Comparison of ENCODE assay signal across 9 mouse cellular contexts in the genomic region with DNA sequence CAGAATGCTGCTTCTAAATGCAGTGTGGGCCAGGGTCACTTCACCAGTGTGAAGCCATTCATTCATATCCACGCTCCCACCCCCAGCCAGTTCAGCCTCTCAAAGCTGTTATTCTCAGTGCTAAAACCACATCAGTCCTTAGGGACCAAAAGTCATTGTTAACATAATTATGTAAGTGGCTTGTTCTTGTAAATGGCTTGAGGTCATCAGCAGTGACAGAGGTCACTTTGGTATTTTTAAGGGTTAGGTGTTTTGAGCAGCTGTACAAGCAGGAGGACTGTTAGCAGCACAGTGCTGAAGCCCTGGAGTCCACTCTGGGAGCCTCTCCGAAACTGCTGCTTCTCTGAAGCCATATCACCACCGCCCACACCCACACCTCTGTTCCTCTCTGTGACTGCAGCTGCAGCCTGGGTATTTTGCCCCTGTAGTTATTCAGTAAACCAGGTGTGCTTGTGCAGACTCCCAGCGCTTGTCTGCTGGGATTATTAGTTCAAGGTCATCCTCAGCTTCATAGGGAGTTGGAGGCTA. TPM values are rescaled to one million over a fixed set of nuclear protein-coding genes. Genes with fewer than 3 reads are reported as not detected.
A peak's percentile ranks its signal among the peaks of the same experiment; 100 is the strongest.
DNase-seq lines count a peak whose midpoint lies in the region; ATAC-seq lines count a peak whose summit lies in the region.
"Had no signal": no experiment of that assay in that cellular context is flagged by ENCODE, and none has a peak within 500 bp of the region (broad histone marks: within the 10 kb centered on the region; RNA-seq: fewer than 3 reads in every experiment).

No protein-coding gene starts in this region.

- 0 out of 2 replicates have a peak overlapping the region, but pooled peaks have one; percentile 23 for H3K27ac ChIP-seq in hindbrain, embryonic 12.5 days
- no peak overlapping the region for H3K27ac ChIP-seq in hindbrain, embryonic 14.5 days
- H3K27ac ChIP-seq: limb, embryonic 12.5 days had no signal

- peaks cover 29% of the 10 kb centered on the region for H3K4me1 ChIP-seq in hindbrain, embryonic 12.5 days
- H3K4me1 ChIP-seq in hindbrain, embryonic 14.5 days (replicated peaks; ENCODE audit: control insufficient read depth, insufficient read depth, low read length) = peaks cover 19% of the 10 kb centered on the region

- no peak overlapping the region for H3K9ac ChIP-seq in hindbrain, embryonic 12.5 days
- H3K9ac ChIP-seq in hindbrain, embryonic 14.5 days = no peak overlapping the region
- H3K9ac ChIP-seq: limb, embryonic 12.5 days had no signal

- no peak for ATAC-seq in hindbrain, embryonic 12.5 days (ENCODE audit: low FRiP score)
- ATAC-seq in hindbrain, embryonic 14.5 days (ENCODE audit: low FRiP score) = no peak
- ATAC-seq in CD4-positive, CD25-positive, alpha-beta regulatory T cell, adult 4 months = peak; percentile 24
- peak; percentile 54; the same call in 1 of the 2 replicates for ATAC-seq in megakaryocyte-erythroid progenitor cell, adult 5-6 weeks (replicated peaks; ENCODE audit: low FRiP score, low TSS enrichment, poor library complexity, severe bottlenecking)

- H3K9me3 ChIP-seq in hindbrain, embryonic 12.5 days (replicated peaks) = no peaks in the 10 kb centered on the region
- no peaks in the 10 kb centered on the region for H3K9me3 ChIP-seq in hindbrain, embryonic 14.5 days (ENCODE audit: control insufficient read depth, low read length)
- H3K9me3 ChIP-seq: limb, embryonic 12.5 days had no signal

- H3K4me3 ChIP-seq in hindbrain, embryonic 12.5 days = no peak overlapping the region
- H3K4me3 ChIP-seq in hindbrain, embryonic 14.5 days (replicated peaks; ENCODE audit: low read length) = no peak overlapping the region
- H3K4me3 ChIP-seq: limb, embryonic 12.5 days had no signal

- no peak for DNase-seq in hindbrain, embryonic 14.5 days (ENCODE audit: low spot score)
- peak; percentile 67 for DNase-seq in induced T-regulatory cell, adult 2 months (ENCODE audit: low read depth)
- no peak for DNase-seq in neural tube, embryonic 10.5 days (ENCODE audit: extremely low spot score, low spot score)
- no peak for DNase-seq in frontal cortex, postnatal 14 days (ENCODE audit: low spot score in 2 of 2)
- no peak for DNase-seq in cerebellum, adult 11-12 months

- H3K27me3 ChIP-seq in hindbrain, embryonic 12.5 days = no peaks in the 10 kb centered on the region
- H3K27me3 ChIP-seq in hindbrain, embryonic 14.5 days (ENCODE audit: control insufficient read depth, insufficient read depth, low read length) = no peaks in the 10 kb centered on the region
- H3K27me3 ChIP-seq: limb, embryonic 12.5 days had no signal

- H3K36me3 ChIP-seq in hindbrain, embryonic 12.5 days = peaks cover 13% of the 10 kb centered on the region
- H3K36me3 ChIP-seq in hindbrain, embryonic 14.5 days (replicated peaks; ENCODE audit: control insufficient read depth, insufficient read depth) = peaks cover 14% of the 10 kb centered on the region

- WGBS in hindbrain, embryonic 12.5 days = 71% methylated on average over 4 of the region's 4 CpGs
- WGBS in hindbrain, embryonic 14.5 days = 77% methylated on average over 4 of the region's 4 CpGs

- H3K4me2 ChIP-seq in hindbrain, embryonic 12.5 days (replicated peaks) = no peak overlapping the region
- no peak overlapping the region for H3K4me2 ChIP-seq in hindbrain, embryonic 14.5 days (replicated peaks)
- H3K4me2 ChIP-seq: limb, embryonic 12.5 days had no signal

RNA-seq across cellular contexts. Expression of a gene that starts 27.6 kb away (rescaled TPM):
- 96.9 and 118 TPM in 2 replicates for polyA plus RNA-seq in hindbrain, embryonic 12.5 days (2016; fragmentation: Nextera tagmentation; extraction: Ambion mirVana)
- polyA plus RNA-seq in hindbrain, embryonic 14.5 days (2014; fragmentation: Nextera tagmentation; extraction: Ambion mirVana) = 62.3 and 69.3 TPM in 2 replicates
- 100 to 1,000 TPM in 1 of 2 experiments, 10 to 100 TPM in 1; 99.2 to 126 TPM for polyA plus RNA-seq in CD4-positive, CD25-positive, alpha-beta regulatory T cell, adult 4 months (2017; shearing (Covaris generic))
- total RNA-seq in megakaryocyte-erythroid progenitor cell, adult 5-6 weeks (2014; fragmentation: Nextera tagmentation) = 24.3 and 29.1 TPM in 2 replicates
- 31.9 and 56.4 TPM in 2 replicates for total RNA-seq in megakaryocyte-erythroid progenitor cell, adult 5-6 weeks (2017)

RNA-seq across cellular contexts. Expression of a gene that starts 51.0 kb away (rescaled TPM):
- polyA plus RNA-seq in hindbrain, embryonic 12.5 days (2016; fragmentation: Nextera tagmentation; extraction: Ambion mirVana) = 1.1 and 1.3 TPM in 2 replicates
- polyA plus RNA-seq in hindbrain, embryonic 14.5 days (2014; fragmentation: Nextera tagmentation; extraction: Ambion mirVana) = 0.13 and 0.30 TPM in 2 replicates
- polyA plus RNA-seq in CD4-positive, CD25-positive, alpha-beta regulatory T cell, adult 4 months (2017; shearing (Covaris generic)) = under 1 TPM; 0.17 to 0.63 TPM
- not detected in 2 replicates for total RNA-seq in megakaryocyte-erythroid progenitor cell, adult 5-6 weeks (2014; fragmentation: Nextera tagmentation)
- total RNA-seq in megakaryocyte-erythroid progenitor cell, adult 5-6 weeks (2017) = 0.42 TPM in 1 of 2 replicates, not detected in the other

Comparison
In these comparisons a context has a peak if more than half of its experiments do, and no peak if none do; other contexts are left out.
1. ATAC-seq: peak in CD4-positive, CD25-positive, alpha-beta regulatory T cell, adult 4 months (single experiment) and megakaryocyte-erythroid progenitor cell, adult 5-6 weeks (single experiment); none in hindbrain, embryonic 12.5 days (single experiment) and hindbrain, embryonic 14.5 days (single experiment).